Mouse (Mus musculus): ENCODE measurements around the gene Tmem211.

The Tmem211 gene

DNA sequence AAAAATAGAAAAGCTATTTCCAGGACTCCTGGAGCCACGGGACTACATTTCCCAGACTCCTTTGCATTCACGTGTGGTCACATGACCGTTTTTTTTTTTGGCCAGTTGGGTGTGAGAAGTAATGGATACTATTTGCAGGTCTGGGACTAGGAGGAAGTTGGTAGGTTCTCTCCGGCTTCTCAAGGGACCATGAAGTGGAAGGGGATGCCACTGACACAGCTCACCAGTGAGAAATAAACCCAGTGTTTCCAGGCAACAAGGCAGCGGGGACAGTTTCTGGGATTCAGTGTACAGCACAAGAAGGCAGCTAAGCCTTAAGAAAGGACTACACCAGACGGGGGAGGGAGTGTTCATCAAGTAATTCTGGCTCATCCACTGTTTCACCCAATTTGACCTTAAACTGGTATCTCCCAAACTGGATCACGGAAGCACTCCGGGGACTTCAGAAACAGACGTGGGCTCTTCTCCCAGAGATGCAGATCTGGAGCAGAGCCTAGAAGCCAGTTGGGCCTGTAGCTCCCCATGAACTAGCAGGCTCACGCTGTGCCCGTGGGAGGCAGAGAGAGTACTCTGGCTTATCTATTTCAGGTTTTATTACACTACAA is 44.6 kb downstream of the Tmem211 start:
- peak; percentile 80 for DNase-seq (ENCODE audit: low read depth, low spot score)

DNA sequence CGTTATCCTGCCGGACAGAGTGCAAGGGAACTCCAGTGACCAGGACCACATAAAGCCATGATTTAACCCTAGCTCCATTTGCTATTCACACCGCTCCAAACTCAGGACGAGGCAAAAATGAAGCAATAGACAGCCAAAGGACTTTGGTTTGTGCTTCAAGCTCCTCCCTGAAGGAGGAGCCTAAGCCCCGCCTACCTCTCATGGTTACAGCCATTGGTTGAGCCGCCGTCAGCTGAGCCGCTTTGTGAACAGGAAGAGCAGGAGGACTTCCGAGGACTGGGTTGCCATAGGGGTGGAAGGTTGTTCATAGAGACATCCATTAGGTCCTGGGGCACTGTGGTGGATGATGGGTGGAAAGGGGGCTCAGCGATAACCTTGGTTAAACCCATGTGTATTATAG is 49.1 kb downstream of the Tmem211 start:
- peak; percentile 95 for DNase-seq (ENCODE audit: low read depth, low spot score)

DNA sequence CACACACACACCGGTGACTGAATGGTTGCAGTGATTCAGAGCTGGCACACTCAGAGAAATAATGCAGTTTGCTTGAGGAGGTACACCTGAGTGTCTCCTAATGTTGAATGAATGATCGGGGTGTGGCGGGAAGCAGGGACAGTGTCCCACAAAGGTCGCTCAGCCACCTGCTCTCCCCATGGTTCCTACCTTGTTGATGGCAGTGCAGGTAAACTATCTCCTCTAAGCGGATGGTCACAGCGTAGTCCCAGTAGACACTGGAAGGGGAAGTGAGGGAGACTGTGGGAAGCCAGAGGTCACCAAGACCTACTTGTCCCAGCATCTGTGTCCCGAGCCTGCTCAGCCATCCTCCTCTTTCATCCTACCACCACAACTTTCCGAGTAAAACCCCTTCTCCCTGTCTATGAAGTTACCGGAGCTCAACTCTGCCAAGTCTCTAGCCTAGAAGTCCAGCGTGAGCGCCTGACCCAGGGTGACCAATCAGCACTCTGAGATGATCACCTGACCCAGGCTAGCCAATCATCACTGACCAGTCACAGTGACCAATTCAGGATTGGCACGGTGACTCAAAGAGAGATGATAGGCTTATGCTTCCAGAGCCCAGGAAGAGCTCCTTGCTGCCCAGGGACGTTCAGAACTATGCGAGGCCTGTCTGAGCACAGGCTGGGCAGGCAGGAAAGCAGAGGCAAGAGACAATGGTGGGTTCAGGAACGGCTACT is 53.6 kb downstream of the Tmem211 start:
- DNase-seq (ENCODE audit: low read depth, low spot score): peak; percentile 85

DNA sequence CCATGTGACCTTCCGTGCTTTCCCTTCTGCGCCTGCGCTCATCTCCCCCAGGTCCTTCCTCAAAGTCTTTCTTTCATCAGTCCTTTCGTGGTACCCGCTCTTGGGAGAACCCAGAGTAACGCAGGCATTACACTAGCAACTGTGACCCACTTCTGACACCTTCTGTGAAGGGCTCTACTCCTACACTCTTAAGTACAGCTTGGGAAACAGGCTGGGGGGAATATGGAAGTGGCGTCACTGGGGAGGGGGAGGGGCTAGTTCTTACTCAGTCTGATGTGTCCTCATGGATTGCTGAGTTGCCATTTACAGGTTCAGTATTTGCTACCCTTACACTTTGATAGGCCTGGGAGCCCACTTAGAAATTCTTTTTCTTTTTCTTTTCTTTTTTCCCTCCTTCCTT is 54.8 kb downstream of the Tmem211 start:
- DNase-seq (ENCODE audit: low read depth, low spot score): no peak

DNA sequence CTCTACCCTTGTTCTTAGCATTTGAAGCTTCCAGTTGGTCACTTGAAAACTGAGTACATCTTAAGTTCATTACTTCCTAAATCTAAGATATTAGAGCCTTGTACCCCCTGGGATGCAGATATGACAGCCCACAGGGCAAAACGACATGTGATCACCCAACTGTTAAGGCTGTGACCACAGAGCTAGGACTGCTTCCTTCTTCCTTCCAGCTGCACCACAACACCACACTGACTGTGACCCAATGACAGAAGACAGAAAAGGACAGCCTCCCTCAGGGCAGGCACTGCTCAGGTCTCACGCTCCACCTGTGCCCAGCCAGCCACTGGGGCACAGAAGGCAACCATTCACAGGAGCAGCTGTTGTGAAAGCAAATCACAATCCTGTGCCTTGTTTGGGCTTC is 57.0 kb downstream of the Tmem211 start:
- DNase-seq (ENCODE audit: low read depth, low spot score): no peak

DNA sequence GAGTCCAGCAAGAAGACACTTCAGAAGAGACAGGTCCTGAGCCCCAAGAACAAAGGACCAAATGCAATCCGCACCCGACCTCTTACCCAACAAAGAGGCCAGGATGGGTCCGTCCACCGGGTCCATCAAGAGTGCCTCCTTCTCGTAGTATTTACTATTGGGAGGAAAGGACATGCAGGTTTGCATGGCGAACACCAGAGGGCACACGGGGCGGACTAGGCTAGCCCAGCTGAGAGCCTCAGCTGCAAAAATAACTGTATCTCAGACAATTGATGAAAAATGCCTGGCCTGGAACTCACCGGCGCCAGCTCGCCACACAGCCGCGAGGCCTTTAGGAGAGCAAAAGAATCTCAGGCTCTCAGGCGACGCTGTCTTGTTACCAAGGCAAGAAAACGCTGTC is 58.8 kb downstream of the Tmem211 start:
- no peak for DNase-seq (ENCODE audit: low read depth, low spot score)

DNA sequence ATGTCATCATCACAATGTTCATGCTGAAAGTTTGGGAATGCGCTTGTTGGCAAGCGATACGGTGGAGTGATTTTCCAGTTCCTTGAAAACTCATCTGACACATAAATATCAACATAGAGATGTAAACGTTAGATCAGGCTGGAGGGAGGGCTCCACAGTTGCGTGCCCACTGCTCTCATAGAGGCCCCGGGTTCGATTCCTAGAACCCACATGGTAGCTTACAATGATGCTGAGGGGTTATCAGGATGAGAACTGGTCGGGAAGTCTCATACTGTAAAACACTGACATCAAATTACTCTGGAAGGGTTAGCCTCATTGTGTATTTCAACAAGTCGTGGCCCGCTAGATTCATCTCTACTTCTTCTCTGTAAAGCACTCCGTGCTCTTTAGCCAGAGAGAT is 59.3 kb downstream of the Tmem211 start:
- DNase-seq (ENCODE audit: low read depth, low spot score): no peak

DNA sequence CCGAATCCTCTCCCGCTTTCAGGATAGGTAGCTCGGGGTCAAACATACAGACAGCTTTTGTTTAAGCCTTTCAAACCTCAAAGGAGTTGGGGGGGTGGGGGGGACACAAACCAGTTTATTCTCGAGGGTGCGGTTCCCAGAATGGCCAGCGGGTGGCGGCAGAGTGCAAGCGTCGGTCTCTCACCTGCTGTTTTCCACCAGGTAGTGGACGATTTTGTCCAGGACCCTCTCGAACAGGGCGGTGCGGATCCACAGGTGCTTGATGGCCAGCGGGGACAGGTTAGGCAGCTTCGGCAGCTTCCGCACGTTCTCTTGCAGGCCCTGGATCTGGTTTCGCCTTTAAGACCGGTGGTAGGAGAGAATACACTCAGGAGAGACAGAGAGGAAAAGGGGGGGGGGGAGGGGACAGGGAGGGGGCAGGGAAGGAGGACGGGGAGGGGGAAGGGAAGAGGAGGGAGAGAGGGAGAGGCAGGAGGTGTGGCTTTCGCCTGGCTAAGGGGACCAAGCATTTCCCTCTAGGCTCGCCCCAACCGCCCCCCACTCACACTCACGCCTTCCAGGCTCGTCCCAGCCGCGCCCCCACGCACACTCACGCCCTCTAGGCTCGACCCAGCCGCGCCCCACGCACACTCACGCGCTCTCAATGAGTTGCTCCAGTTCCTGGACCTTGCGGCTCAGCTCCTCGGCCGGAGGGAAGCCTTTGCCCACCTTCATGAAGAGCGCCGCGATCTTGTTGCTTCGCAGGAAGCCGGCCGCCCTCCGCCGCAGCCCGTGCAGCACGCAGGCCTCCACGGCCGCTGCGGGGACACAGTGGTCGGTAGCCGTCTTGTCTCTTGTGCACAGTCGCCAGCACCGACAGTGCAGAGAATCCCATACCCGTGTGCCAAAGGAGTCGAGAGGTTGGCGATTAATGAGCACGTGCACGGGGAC is 60.1 kb downstream of the Tmem211 start:
- DNase-seq (ENCODE audit: low read depth, low spot score): peak; percentile 62

DNA sequence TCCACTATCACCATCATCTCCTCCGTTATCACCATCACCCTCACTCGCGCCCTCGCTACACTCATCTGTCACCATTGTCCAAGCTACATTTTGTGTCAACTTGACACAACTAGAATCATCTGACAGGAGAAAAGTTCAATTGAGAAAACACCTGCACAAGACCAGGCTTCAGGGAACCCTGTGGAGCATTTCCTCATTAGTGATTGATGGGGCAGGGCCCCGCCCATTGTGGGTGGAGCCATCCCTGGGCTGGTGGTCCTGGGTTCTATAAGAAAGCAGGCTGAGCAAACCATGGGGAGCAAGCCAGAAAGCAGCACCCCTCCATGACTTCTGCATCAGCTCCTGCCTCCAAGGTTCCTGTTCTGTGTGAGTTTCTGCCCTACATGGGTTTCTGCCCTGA is 61.1 kb downstream of the Tmem211 start:
- no peak for DNase-seq (ENCODE audit: low read depth, low spot score)

DNA sequence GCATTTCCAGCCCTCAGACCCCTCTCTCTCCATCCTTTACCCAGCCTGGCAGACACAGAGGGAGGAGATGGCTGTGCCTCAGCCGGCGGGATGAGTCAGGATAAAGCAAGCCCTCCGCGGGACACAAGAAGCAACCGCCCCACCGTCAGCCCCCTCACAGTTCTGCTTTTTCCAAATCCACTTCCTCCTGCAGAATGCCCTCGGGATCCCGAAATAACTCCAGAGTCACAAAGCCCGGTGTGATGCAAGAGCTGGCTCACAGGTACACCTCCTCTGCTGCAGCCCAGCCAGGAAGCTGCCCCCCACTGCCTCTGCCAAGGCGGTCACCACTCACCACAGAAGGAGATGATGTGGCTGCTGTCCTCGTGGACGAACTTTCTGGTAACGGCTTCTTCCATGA is 61.8 kb downstream of the Tmem211 start:
- no peak for DNase-seq (ENCODE audit: low read depth, low spot score)
